Mouse (Mus musculus): ENCODE data around the gene Pex26.

- no peak for TF ChIP-seq POLR2A (IDR thresholded peaks at IDR 0.05; ENCODE audit: control insufficient read depth in 1 of 2, insufficient read depth in 1 of 2, low read depth in 1 of 2, low read length in 2 of 2, poor library complexity in 1 of 2)
- no peak for TF ChIP-seq POLR2AphosphoS5 (IDR thresholded peaks at IDR 0.05; ENCODE audit: borderline replicate concordance, low read depth, low read length)
- no peak for TF ChIP-seq SIN3A (IDR thresholded peaks at IDR 0.05; ENCODE audit: low read length)
- TF ChIP-seq MAX (IDR thresholded peaks at IDR 0.05; ENCODE audit: low read length) = no peak
Observed at GRCm38 (mm10) chr6:121246037-121246361, 62.5 kb downstream of the Pex26 start.

Data from MEL (cell line).